Mouse (Mus musculus) right cerebral cortex, postnatal 25 days (tissue): ENCODE data around the gene Clstn3.
"Not testable (repeated sequence)": the region's sequence is repeated elsewhere in the genome, so short reads cannot be mapped to it uniquely, and the experiment has no call there.

Source experiments
- DNase-seq: peaks from one replicate; pipeline ENCODE4 v3.0.0; 2022

Gene Clstn3

GRCm38 (mm10) chr6:124448186-124448852 lies 16.3 kb downstream of the Clstn3 start:
- no peak for DNase-seq

GRCm38 (mm10) chr6:124447356-124447755 lies 17.2 kb downstream of the Clstn3 start:
- no peak for DNase-seq

- DNase-seq, result no peak
Observed at GRCm38 (mm10) chr6:124446459-124446858, 18.1 kb downstream of the Clstn3 start.

- no peak for DNase-seq
Observed at GRCm38 (mm10) chr6:124446024-124446423, 18.6 kb downstream of the Clstn3 start.

GRCm38 (mm10) chr6:124443338-124443737 lies 21.3 kb downstream of the Clstn3 start:
- no peak for DNase-seq

GRCm38 (mm10) chr6:124436245-124436644 lies 28.3 kb downstream of the Clstn3 start:
- DNase-seq, result no peak

GRCm38 (mm10) chr6:124435173-124435572 lies 29.4 kb downstream of the Clstn3 start:
- no peak for DNase-seq

- DNase-seq, result no peak
Observed at GRCm38 (mm10) chr6:124433688-124434324, 30.8 kb downstream of the Clstn3 start.

GRCm38 (mm10) chr6:124430784-124431495 lies 33.7 kb downstream of the Clstn3 start:
- no peak for DNase-seq

- no peak for DNase-seq
Observed at GRCm38 (mm10) chr6:124430379-124430778, 34.2 kb downstream of the Clstn3 start.

- DNase-seq, result no peak
Observed at GRCm38 (mm10) chr6:124427791-124428576, 36.6 kb downstream of the Clstn3 start.

GRCm38 (mm10) chr6:124427289-124427688 lies 37.3 kb downstream of the Clstn3 start:
- no peak for DNase-seq

- no peak for DNase-seq
Observed at GRCm38 (mm10) chr6:124426604-124427003, 38.0 kb downstream of the Clstn3 start.

GRCm38 (mm10) chr6:124425523-124425922 lies 39.1 kb downstream of the Clstn3 start:
- DNase-seq, result no peak

GRCm38 (mm10) chr6:124425042-124425441 lies 39.6 kb downstream of the Clstn3 start:
- DNase-seq, result not testable (repeated sequence)

GRCm38 (mm10) chr6:124424068-124424498 lies 40.5 kb downstream of the Clstn3 start:
- DNase-seq, result no peak

- no peak for DNase-seq
Observed at GRCm38 (mm10) chr6:124418686-124419085, 45.9 kb downstream of the Clstn3 start.

- DNase-seq, result peak; percentile 84
Observed at GRCm38 (mm10) chr6:124415347-124416088, 49.1 kb downstream of the Clstn3 start.

- DNase-seq, result peak; percentile 94
Observed at GRCm38 (mm10) chr6:124414927-124415325, 49.7 kb downstream of the Clstn3 start, which contains the start of gene Pex5. Pex5 (minus strand) TSS chr6:124415067.

- DNase-seq, result peak; percentile 53
Observed at GRCm38 (mm10) chr6:124414150-124414926, 50.3 kb downstream of the Clstn3 start.

GRCm38 (mm10) chr6:124413770-124414149 lies 50.8 kb downstream of the Clstn3 start:
- DNase-seq, result no peak
